Mouse (Mus musculus) lung, adult 2 months (tissue): ENCODE measurements at regions not wholly inside any gene's neighbourhood (a gene's known extent, or its start where the extent isn't known, plus 50 kb on each side); places are given as distances from the start of the nearest gene placed in this dataset.

ENCODE experiments used
- CTCF ChIP-seq: fragments of 200-500 bp; IDR thresholded peaks from 2 replicates; pipeline ENCODE4 v1.5.1; 2011; ENCODE audit warnings: mild to moderate bottlenecking, low read length, control low read depth; ENCODE audit not compliant: insufficient read depth
- POLR2A ChIP-seq: fragments of 200-500 bp; IDR thresholded peaks from 2 replicates; pipeline ENCODE4 v1.6.1; 2011; ENCODE audit warnings: low read depth, mild to moderate bottlenecking, control low read depth, low read length, borderline replicate concordance; ENCODE audit errors: extremely low read depth

- TF ChIP-seq CTCF (no peak), POLR2A (no peak)
Measured at GRCm38 (mm10) chr9:31642169-31642568, 177.9 kb upstream of the Tmem45b start.
